Mouse (Mus musculus): ENCODE data around the gene Spi1. TPM values are rescaled to one million over a fixed set of nuclear protein-coding genes. Genes with fewer than 3 reads are reported as not detected.

The Spi1 gene
- total RNA-seq, 1 experiment = 0.31 TPM

- in situ Hi-C loops (cut with MboI; ENCODE audit: low sequenced_read_pairs in 2 of 2, unreplicated experiment in 2 of 2) = loop anchor here in 1 of 2 experiments (10.0 to 25.0 kb wide), 2 partner anchors 117 to 370 kb away; partner anchors contain the start of gene Ddb2
- Histone ChIP-seq H3K36me3 (ENCODE audit: control insufficient read depth, insufficient read depth, low read length, poor library complexity, severe bottlenecking) (no peaks in the 10 kb centered on the region), H3K27ac (ENCODE audit: insufficient read depth, low read depth, low read length, poor library complexity, severe bottlenecking) (no peak within 1 kb of the TSS), H3K4me1 (ENCODE audit: control insufficient read depth in 2 of 2, insufficient read depth in 2 of 2, low read length in 2 of 2, poor library complexity in 1 of 2) (peaks cover 0 to 8% of the 10 kb centered on the region in 2 experiments; a peak in 2 of 4 replicates), H3K9ac (ENCODE audit: insufficient read depth, low read depth, low read length, poor library complexity, severe bottlenecking) (no peak within 1 kb of the TSS), H3K4me3 (ENCODE audit: insufficient read depth in 1 of 2, low read depth in 1 of 2, low read length in 2 of 2, poor library complexity in 1 of 2, severe bottlenecking in 1 of 2) (no peak within 1 kb of the TSS), H3K9me3 (ENCODE audit: control insufficient read depth, insufficient read depth, low read depth, low read length) (no peaks in the 10 kb centered on the region)
- DNase-seq (ENCODE audit: low read depth, low spot score) = no peak
- TF ChIP-seq ZC3H11A (IDR thresholded peaks at IDR 0.05; ENCODE audit: borderline replicate concordance, low read depth, low read length) = no peak
- TF ChIP-seq MAFK (IDR thresholded peaks at IDR 0.05; ENCODE audit: insufficient read depth, low read depth, low read length) = no peak
- TF ChIP-seq HCFC1 (IDR thresholded peaks at IDR 0.05; ENCODE audit: borderline replicate concordance, insufficient read depth, low read length) = no peak
- no peak for TF ChIP-seq CHD2 (IDR thresholded peaks at IDR 0.05; ENCODE audit: low read depth, low read length)
- no peak for TF ChIP-seq ZNF384 (IDR thresholded peaks at IDR 0.05; ENCODE audit: low read depth, low read length)
These were observed 35.5 kb downstream of the Spi1 start, which contains the start of gene Mybpc3 for GRCm38 (mm10) chr2:91117585-91118275. Gene Mybpc3, plus strand, starts transcription at chr2:91118144.

GRCm38 (mm10) chr2:91118647-91119046 lies 36.5 kb downstream of the Spi1 start:
- Histone ChIP-seq H3K4me3 (ENCODE audit: insufficient read depth in 1 of 2, low read depth in 1 of 2, low read length in 2 of 2, poor library complexity in 1 of 2, severe bottlenecking in 1 of 2) (no peak overlapping the region), H3K9me3 (ENCODE audit: control insufficient read depth, insufficient read depth, low read depth, low read length) (no peaks in the 10 kb centered on the region), H3K27ac (ENCODE audit: insufficient read depth, low read depth, low read length, poor library complexity, severe bottlenecking) (no peak overlapping the region), H3K4me1 (ENCODE audit: control insufficient read depth in 2 of 2, insufficient read depth in 2 of 2, low read length in 2 of 2, poor library complexity in 1 of 2) (peaks cover 0 to 4% of the 10 kb centered on the region in 2 experiments; a peak in 1 of 4 replicates), H3K36me3 (ENCODE audit: control insufficient read depth, insufficient read depth, low read length, poor library complexity, severe bottlenecking) (no peaks in the 10 kb centered on the region), H3K9ac (ENCODE audit: insufficient read depth, low read depth, low read length, poor library complexity, severe bottlenecking) (no peak overlapping the region)
- TF ChIP-seq ZC3H11A (IDR thresholded peaks at IDR 0.05; ENCODE audit: borderline replicate concordance, low read depth, low read length) (no peak), CHD2 (IDR thresholded peaks at IDR 0.05; ENCODE audit: low read depth, low read length) (no peak), MAFK (IDR thresholded peaks at IDR 0.05; ENCODE audit: insufficient read depth, low read depth, low read length) (no peak), ZNF384 (IDR thresholded peaks at IDR 0.05; ENCODE audit: low read depth, low read length) (no peak), HCFC1 (IDR thresholded peaks at IDR 0.05; ENCODE audit: borderline replicate concordance, insufficient read depth, low read length) (no peak)
- in situ Hi-C loops (cut with MboI; ENCODE audit: low sequenced_read_pairs in 2 of 2, unreplicated experiment in 2 of 2) = loop anchor here in 1 of 2 experiments (10.0 to 25.0 kb wide), 2 partner anchors 116 to 369 kb away; partner anchors contain the start of gene Ddb2
- no peak for DNase-seq (ENCODE audit: low read depth, low spot score)

- no peak overlapping the region; a peak in 1 of 4 replicates for H3K4me3 ChIP-seq (ENCODE audit: insufficient read depth in 1 of 2, low read depth in 1 of 2, low read length in 2 of 2, poor library complexity in 1 of 2, severe bottlenecking in 1 of 2)
- in situ Hi-C loops (cut with MboI; ENCODE audit: low sequenced_read_pairs in 2 of 2, unreplicated experiment in 2 of 2) = loop anchor here in 1 of 2 experiments (10.0 to 25.0 kb wide), 2 partner anchors 116 to 368 kb away; partner anchors contain the start of gene Ddb2
These were observed 36.9 kb downstream of the Spi1 start for GRCm38 (mm10) chr2:91119061-91119460.

GRCm38 (mm10) chr2:91119551-91119950 lies 37.4 kb downstream of the Spi1 start:
- Histone ChIP-seq H3K36me3 (ENCODE audit: control insufficient read depth, insufficient read depth, low read length, poor library complexity, severe bottlenecking) (no peaks in the 10 kb centered on the region), H3K9me3 (ENCODE audit: control insufficient read depth, insufficient read depth, low read depth, low read length) (no peaks in the 10 kb centered on the region), H3K9ac (ENCODE audit: insufficient read depth, low read depth, low read length, poor library complexity, severe bottlenecking) (no peak overlapping the region), H3K27ac (ENCODE audit: insufficient read depth, low read depth, low read length, poor library complexity, severe bottlenecking) (no peak overlapping the region), H3K4me1 (ENCODE audit: control insufficient read depth in 2 of 2, insufficient read depth in 2 of 2, low read length in 2 of 2, poor library complexity in 1 of 2) (peaks cover 0 to 5% of the 10 kb centered on the region in 2 experiments; a peak in 1 of 4 replicates), H3K4me3 (ENCODE audit: insufficient read depth in 1 of 2, low read depth in 1 of 2, low read length in 2 of 2, poor library complexity in 1 of 2, severe bottlenecking in 1 of 2) (no peak overlapping the region)
- in situ Hi-C loops (cut with MboI; ENCODE audit: low sequenced_read_pairs in 2 of 2, unreplicated experiment in 2 of 2) = loop anchor here in 1 of 2 experiments (10.0 to 25.0 kb wide), 2 partner anchors 115 to 368 kb away; partner anchors contain the start of gene Ddb2
- TF ChIP-seq CHD2 (IDR thresholded peaks at IDR 0.05; ENCODE audit: low read depth, low read length) (no peak), ZNF384 (IDR thresholded peaks at IDR 0.05; ENCODE audit: low read depth, low read length) (no peak), ZC3H11A (IDR thresholded peaks at IDR 0.05; ENCODE audit: borderline replicate concordance, low read depth, low read length) (no peak), HCFC1 (IDR thresholded peaks at IDR 0.05; ENCODE audit: borderline replicate concordance, insufficient read depth, low read length) (no peak), MAFK (IDR thresholded peaks at IDR 0.05; ENCODE audit: insufficient read depth, low read depth, low read length) (no peak)
- no peak for DNase-seq (ENCODE audit: low read depth, low spot score)

More at GRCm38 (mm10) chr2:91119061-91119460, 36.9 kb downstream of the Spi1 start:
- Histone ChIP-seq H3K27ac (ENCODE audit: insufficient read depth, low read depth, low read length, poor library complexity, severe bottlenecking) (no peak overlapping the region), H3K9ac (ENCODE audit: insufficient read depth, low read depth, low read length, poor library complexity, severe bottlenecking) (no peak overlapping the region), H3K9me3 (ENCODE audit: control insufficient read depth, insufficient read depth, low read depth, low read length) (no peaks in the 10 kb centered on the region), H3K36me3 (ENCODE audit: control insufficient read depth, insufficient read depth, low read length, poor library complexity, severe bottlenecking) (no peaks in the 10 kb centered on the region), H3K4me1 (ENCODE audit: control insufficient read depth in 2 of 2, insufficient read depth in 2 of 2, low read length in 2 of 2, poor library complexity in 1 of 2) (peaks cover 0 to 5% of the 10 kb centered on the region in 2 experiments; a peak in 1 of 4 replicates)
- TF ChIP-seq MAFK (IDR thresholded peaks at IDR 0.05; ENCODE audit: insufficient read depth, low read depth, low read length) (no peak), ZC3H11A (IDR thresholded peaks at IDR 0.05; ENCODE audit: borderline replicate concordance, low read depth, low read length) (no peak), CHD2 (IDR thresholded peaks at IDR 0.05; ENCODE audit: low read depth, low read length) (no peak), HCFC1 (IDR thresholded peaks at IDR 0.05; ENCODE audit: borderline replicate concordance, insufficient read depth, low read length) (no peak), ZNF384 (IDR thresholded peaks at IDR 0.05; ENCODE audit: low read depth, low read length) (no peak)
- no peak for DNase-seq (ENCODE audit: low read depth, low spot score)

Measured in ES-E14 (cell line).